Comparison of ENCODE assay signal across 12 mouse cellular contexts in genomic region chr12:31983238-31983637, GRCm38 (mm10). TPM values are rescaled to one million over a fixed set of nuclear protein-coding genes. Genes with fewer than 3 reads are reported as not detected.
DNase-seq lines count a peak whose midpoint lies in the region; TF ChIP-seq lines count a peak whose summit lies in the region.
"Had no signal": no experiment of that assay in that cellular context is flagged by ENCODE, and none has a peak within 500 bp of the region (broad histone marks: within the 10 kb centered on the region; RNA-seq: fewer than 3 reads in every experiment).

No protein-coding gene starts in this region.

- no peak for TF ChIP-seq CTCF in brain, embryonic 14.5 days (IDR thresholded peaks at IDR 0.05; ENCODE audit: borderline replicate concordance, extremely low read depth, insufficient read depth, insufficient read length)

- TF ChIP-seq POLR2A in brain, embryonic 14.5 days (IDR thresholded peaks at IDR 0.05; ENCODE audit: borderline replicate concordance, extremely low read depth, insufficient read depth, insufficient read length, poor library complexity, severe bottlenecking), result no peak

- DNase-seq in layer of hippocampus, postnatal 10 days (ENCODE audit: low spot score in 2 of 2), result peak; percentile 42 to 59
- no peak for DNase-seq in layer of hippocampus, adult 9-11 months
- peak; percentile 90 for DNase-seq in brain, embryonic 14.5 days (ENCODE audit: low read depth)
- peak; percentile 60 for DNase-seq in cerebellum, adult 11-12 months
- DNase-seq in cerebellum, postnatal 36 days, result peak; percentile 71 to 73
- DNase-seq in embryo, embryonic 11 days, result no peak
- no peak for DNase-seq in gastrocnemius, postnatal 10 days
- DNase-seq: adrenal gland, adult 2 months; kidney, adult 11 months; kidney, postnatal 10 days; liver, embryonic 13.5 days; right cerebral cortex, postnatal 4 days had no signal

RNA-seq across cellular contexts. Expression of gene Hbp1, which starts 32.9 kb away (rescaled TPM):
- 10 to 100 TPM; 24.4 to 25.3 TPM for total RNA-seq in layer of hippocampus, postnatal 10 days (2021)
- polyA plus RNA-seq in brain, embryonic 14.5 days (2012; rRNA removed), result 54.3 and 85.8 TPM in 2 replicates
- 10 to 100 TPM; 59.2 to 63.1 TPM for total RNA-seq in gastrocnemius, postnatal 10 days (2021)

Comparison
In these comparisons a context has a peak if more than half of its experiments do, and no peak if none do; other contexts are left out.
1. DNase-seq: peak in layer of hippocampus, postnatal 10 days (2 of 2), brain, embryonic 14.5 days (single experiment), cerebellum, adult 11-12 months (single experiment) and cerebellum, postnatal 36 days (2 of 2); none in layer of hippocampus, adult 9-11 months (single experiment), embryo, embryonic 11 days (single experiment) and gastrocnemius, postnatal 10 days (single experiment).